Mouse (Mus musculus) G1E (cell line): ENCODE data around the gene Slc25a16. TPM values are rescaled to one million over a fixed set of nuclear protein-coding genes. Genes with fewer than 3 reads are reported as not detected.
"Not testable (repeated sequence)": the region's sequence is repeated elsewhere in the genome, so short reads cannot be mapped to it uniquely, and the experiment has no call there.

Experiments used
- ATAC-seq: 2 replicates; pipeline ENCODE4 v1.8.0; 2016; ENCODE audit warnings: mild to moderate bottlenecking; ENCODE audit not compliant: insufficient number of reproducible peaks, poor library complexity, low FRiP score, severe bottlenecking; ENCODE audit errors: extremely low read depth
- DNase-seq: peaks from one replicate; pipeline ENCODE4 v3.0.0; 2012; ENCODE audit warnings: low spot score
- H3K27me3 ChIP-seq: 2 replicates; pipeline ENCODE4 v1.6.1; 2012; ENCODE audit warnings: mild to moderate bottlenecking, low read length, inconsistent platforms; ENCODE audit not compliant: insufficient read depth
- H3K36me3 ChIP-seq: replicated peaks from 2 replicates; pipeline ENCODE3; 2012; ENCODE audit warnings: mild to moderate bottlenecking, inconsistent platforms
- H3K4me1 ChIP-seq: 2 replicates; pipeline ENCODE4 v1.6.1; 2012; ENCODE audit warnings: low read depth, low read length, inconsistent platforms, mixed read lengths; ENCODE audit not compliant: insufficient read depth
- H3K4me3 ChIP-seq: 2 replicates; pipeline ENCODE4 v1.5.1; 2012; ENCODE audit warnings: low read depth, mild to moderate bottlenecking, inconsistent platforms, low read length, moderate library complexity, mixed read lengths
- H3K9me3 ChIP-seq: replicated peaks from 2 replicates; pipeline ENCODE4 v1.6.1; 2012; ENCODE audit warnings: inconsistent platforms
- CTCF ChIP-seq: IDR thresholded peaks from 2 replicates; pipeline ENCODE4 v1.5.1; 2012; ENCODE audit warnings: low read depth, low read length, inconsistent platforms, mixed read lengths
- GATA1 ChIP-seq: IDR thresholded peaks from 2 replicates; pipeline ENCODE4 v1.6.1; 2012; ENCODE audit warnings: borderline replicate concordance, low read length, inconsistent platforms, mixed read lengths
- GATA2 ChIP-seq: IDR thresholded peaks from 2 replicates; pipeline ENCODE4 v1.6.1; 2012; ENCODE audit warnings: low read depth, low read length, inconsistent platforms, borderline replicate concordance
- POLR2AphosphoS5 ChIP-seq: IDR thresholded peaks from 2 replicates; pipeline ENCODE4 v1.6.1; 2012; ENCODE audit warnings: low read depth, low read length, inconsistent platforms; ENCODE audit not compliant: insufficient replicate concordance
- TAL1 ChIP-seq: conservative IDR thresholded peaks from 2 replicates; pipeline ENCODE4 v1.6.1; 2012; ENCODE audit warnings: low read depth, low read length, inconsistent platforms, mixed read lengths
- polyA plus RNA-seq: library from polyadenylated mRNA; stranded (reverse); fragments of >175 nt; gene quantifications from 2 replicates; pipeline ENCODE4 v1.2.3, GENCODE M21; 2012
- total RNA-seq, 2 experiments: library from RNA; stranded (forward) in 1 of 2; stranded (reverse) in 1 of 2; fragments of 200-1000 nt in 1 of 2; fragments of >200 nt in 1 of 2; fragmentation: Nextera tagmentation in 1 of 2; gene quantifications; 2 replicates each; pipeline ENCODE4 v1.2.3; 2014 to 2017

The Slc25a16 gene
- total and polyA plus RNA-seq, 3 experiments, result 7.2 to 14.0 (median 12.1) TPM

DNA sequence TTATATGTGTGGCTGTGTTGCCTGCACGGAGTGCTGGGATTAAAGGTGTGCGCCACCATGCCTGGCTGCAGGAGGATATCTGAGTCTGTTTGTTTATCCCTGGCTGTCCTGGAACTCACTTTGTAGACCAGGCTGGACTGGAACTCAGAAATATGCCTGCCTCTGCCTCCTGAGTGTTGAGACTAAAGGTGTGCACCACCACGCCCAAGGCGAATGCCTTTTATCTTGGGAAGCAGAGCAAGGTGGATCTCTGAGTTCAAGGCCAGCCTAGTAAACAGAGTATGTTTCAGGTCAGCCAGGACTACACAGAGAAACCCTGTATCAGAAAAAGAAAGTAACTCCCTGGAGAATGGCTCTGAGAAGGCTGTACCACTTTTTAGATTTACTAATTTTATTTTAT, 20.3 kb upstream of the Slc25a16 start:
- H3K4me3 ChIP-seq, result no peak overlapping the region
- H3K27me3 ChIP-seq, result no peaks in the 10 kb centered on the region; the same call in 1 of the 2 replicates
- H3K36me3 ChIP-seq, result no peaks in the 10 kb centered on the region
- DNase-seq (no peak), ATAC-seq (no peak)
- H3K9me3 ChIP-seq, result no peaks in the 10 kb centered on the region
- H3K4me1 ChIP-seq, result no peaks in the 10 kb centered on the region
- no peak for TF ChIP-seq CTCF
- no peak for TF ChIP-seq GATA1
- TF ChIP-seq POLR2AphosphoS5, result no peak
- TF ChIP-seq GATA2, result no peak
- no peak for TF ChIP-seq TAL1

DNA sequence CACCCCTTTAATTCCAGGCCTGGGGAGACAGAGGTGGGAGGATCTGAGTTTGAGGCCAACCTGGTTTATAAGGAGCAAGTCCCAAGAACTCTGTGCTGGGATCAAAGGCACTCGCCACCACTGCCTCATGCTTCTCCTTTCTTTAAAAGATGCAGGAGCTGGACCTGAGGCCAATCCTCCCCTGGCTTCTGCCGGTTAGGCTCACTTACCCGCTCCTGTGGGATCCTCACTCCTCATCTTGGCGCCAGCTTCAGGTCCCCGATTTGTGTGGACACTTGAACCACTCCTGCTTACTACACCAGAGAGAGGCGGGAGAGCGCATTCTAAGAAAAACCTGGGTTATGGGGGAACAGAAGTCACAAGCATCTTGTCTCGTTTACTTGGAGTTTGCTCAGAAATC, 18.6 kb upstream of the Slc25a16 start:
- Histone ChIP-seq H3K27me3 (no peaks in the 10 kb centered on the region; the same call in 1 of the 2 replicates), H3K9me3 (no peaks in the 10 kb centered on the region), H3K4me1 (no peaks in the 10 kb centered on the region), H3K4me3 (no peak overlapping the region), H3K36me3 (no peaks in the 10 kb centered on the region)
- DNase-seq, result no peak
- no peak for TF ChIP-seq TAL1
- no peak for TF ChIP-seq GATA1
- no peak for TF ChIP-seq POLR2AphosphoS5
- no peak for TF ChIP-seq GATA2
- no peak for TF ChIP-seq CTCF
- no peak for ATAC-seq

DNA sequence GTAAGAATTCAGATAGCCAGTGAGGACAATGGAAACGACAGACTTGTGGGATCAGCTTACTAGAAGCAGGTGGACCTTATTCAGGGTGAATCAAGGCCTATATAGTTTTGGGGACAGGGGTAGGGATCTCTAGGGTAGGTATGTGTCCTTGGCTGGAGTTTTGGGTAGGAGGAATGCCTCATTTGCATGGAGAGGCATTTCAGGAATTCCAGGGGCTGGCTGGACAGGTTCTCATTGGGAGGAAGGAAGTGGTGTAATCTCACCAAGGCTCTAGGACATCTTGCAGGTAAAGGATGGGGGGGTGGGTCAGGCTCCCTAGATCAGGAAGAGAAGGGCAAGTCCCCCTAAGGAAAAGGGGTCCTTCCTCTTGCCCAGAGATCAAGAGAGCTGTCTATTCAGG, 17.6 kb upstream of the Slc25a16 start:
- TF ChIP-seq GATA1 (no peak), POLR2AphosphoS5 (no peak), GATA2 (no peak), TAL1 (no peak), CTCF (no peak)
- no peaks in the 10 kb centered on the region for H3K9me3 ChIP-seq
- no peak overlapping the region for H3K4me3 ChIP-seq
- H3K36me3 ChIP-seq, result no peaks in the 10 kb centered on the region
- H3K27me3 ChIP-seq, result no peaks in the 10 kb centered on the region; the same call in 1 of the 2 replicates
- ATAC-seq, result no peak
- DNase-seq, result no peak
- no peaks in the 10 kb centered on the region for H3K4me1 ChIP-seq

GRCm38 (mm10) chr10:62906336-62906735, 14.1 kb upstream of the Slc25a16 start:
- Histone ChIP-seq H3K36me3 (no peaks in the 10 kb centered on the region), H3K4me3 (no peak overlapping the region), H3K9me3 (no peaks in the 10 kb centered on the region), H3K27me3 (no peaks in the 10 kb centered on the region; the same call in 1 of the 2 replicates), H3K4me1 (peaks cover 2% of the 10 kb centered on the region; the same call in 1 of the 2 replicates)
- ATAC-seq, result no peak
- no peak for DNase-seq
- TF ChIP-seq GATA2, result no peak
- TF ChIP-seq CTCF, result no peak
- TF ChIP-seq GATA1, result no peak
- TF ChIP-seq POLR2AphosphoS5, result no peak
- no peak for TF ChIP-seq TAL1

GRCm38 (mm10) chr10:62908896-62909295, 11.5 kb upstream of the Slc25a16 start, which contains the start of gene Tet1:
Tet1 (minus strand) TSS chr10:62908996.
- not testable (repeated sequence) for H3K36me3 ChIP-seq, H3K9me3 ChIP-seq, H3K27me3 ChIP-seq, H3K4me1 ChIP-seq, DNase-seq, ATAC-seq, H3K4me3 ChIP-seq

- no peak for TF ChIP-seq TAL1
- TF ChIP-seq GATA1, result no peak
- no peak for TF ChIP-seq POLR2AphosphoS5
- no peak for TF ChIP-seq GATA2
- no peak for TF ChIP-seq CTCF
- Histone ChIP-seq H3K9me3 (no peaks in the 10 kb centered on the region), H3K36me3 (no peaks in the 10 kb centered on the region), H3K4me1 (peaks cover 2% of the 10 kb centered on the region; the same call in 1 of the 2 replicates), H3K27me3 (no peaks in the 10 kb centered on the region), H3K4me3 (no peak overlapping the region)
- no peak for ATAC-seq
- DNase-seq, result no peak
Observed at GRCm38 (mm10) chr10:62911120-62911519, 9.3 kb upstream of the Slc25a16 start.

DNA sequence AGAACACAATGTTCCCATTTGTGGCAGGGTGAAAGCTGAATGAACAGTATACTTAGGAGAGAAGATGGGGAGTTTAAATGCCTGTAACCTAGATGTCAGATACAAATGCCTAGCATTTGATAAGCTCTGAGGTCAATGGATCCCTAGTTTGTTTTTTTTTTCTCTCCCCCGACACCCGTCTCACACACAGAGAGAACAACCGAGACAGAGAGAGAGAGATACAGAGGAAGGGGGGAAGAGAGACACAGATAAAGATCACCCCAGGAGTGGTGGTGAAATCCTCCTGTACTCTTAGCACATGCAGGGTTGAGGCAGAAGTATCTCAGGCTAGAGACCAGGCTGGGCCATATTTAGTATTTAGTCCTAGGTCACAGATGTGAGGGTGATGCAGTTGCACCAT, 1.4 kb upstream of the Slc25a16 start:
- peaks cover under 1% of the 10 kb centered on the region for H3K36me3 ChIP-seq
- H3K4me3 ChIP-seq, result no peak overlapping the region
- TF ChIP-seq GATA1, result no peak
- no peak for TF ChIP-seq TAL1
- TF ChIP-seq CTCF, result no peak
- TF ChIP-seq POLR2AphosphoS5, result no peak
- no peak for TF ChIP-seq GATA2
- no peak for ATAC-seq
- H3K27me3 ChIP-seq, result no peaks in the 10 kb centered on the region
- H3K4me1 ChIP-seq, result peaks cover 9% of the 10 kb centered on the region
- no peaks in the 10 kb centered on the region for H3K9me3 ChIP-seq
- DNase-seq, result no peak
